Mouse (Mus musculus) spleen, postnatal 0 days (tissue): ENCODE data around the gene Btla. TPM values are rescaled to one million over a fixed set of nuclear protein-coding genes. Genes with fewer than 3 reads are reported as not detected.

Experiments
- polyA plus RNA-seq: library from polyadenylated mRNA; unstranded; fragments of >200 nt; fragmentation: Nextera tagmentation; extraction: Ambion mirVana; gene quantifications from 2 replicates; pipeline ENCODE4 v1.2.1, GENCODE M21; 2015

Btla gene
- polyA plus RNA-seq = 1.9 and 2.4 TPM in 2 replicates

DNA sequence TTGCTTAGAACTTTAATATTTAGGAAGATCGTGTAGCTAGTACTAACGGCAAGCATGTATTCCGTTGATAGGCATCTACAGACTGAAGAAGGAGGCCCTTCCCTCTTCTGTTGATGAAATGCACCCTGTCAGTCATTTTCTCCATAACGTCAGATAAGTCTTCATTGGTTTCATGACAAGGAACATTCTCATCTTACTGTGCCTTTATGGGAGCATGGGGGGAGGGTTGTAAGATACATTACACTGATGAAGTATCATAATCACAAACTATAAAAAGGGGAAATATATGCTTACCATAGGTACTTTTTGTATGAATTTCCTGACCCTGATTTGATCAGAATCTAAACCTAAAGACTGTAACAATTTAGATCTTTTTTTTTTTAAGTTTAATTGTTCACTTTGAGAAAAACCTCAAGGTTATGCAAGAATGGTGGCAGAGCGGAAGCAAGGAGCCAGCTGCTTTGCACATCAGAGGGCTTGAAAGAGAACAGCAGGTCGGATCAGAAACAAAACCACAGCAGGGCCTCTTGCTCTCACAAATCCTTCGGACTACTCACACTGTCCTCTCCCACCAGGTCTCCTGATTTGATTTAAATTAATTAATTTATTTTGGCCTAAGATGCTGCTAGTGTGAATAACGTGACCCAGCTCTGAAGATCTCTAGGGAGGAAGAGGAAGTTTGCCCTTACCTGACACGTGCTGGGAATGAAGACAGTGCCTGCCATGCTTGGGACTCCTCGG is at the start of gene Btla:
TSS of gene Btla (plus strand) at position 668 of the 741 bp plus-strand sequence.

Other genes starting within 250 kb of the Btla start
- 26.9 and 37.8 TPM in 2 replicates for gene Ccdc80, start 130.9 kb upstream of the Btla start, polyA plus RNA-seq
- 8.4 and 10.7 TPM in 2 replicates for gene Slc35a5, start 65.6 kb upstream of the Btla start, polyA plus RNA-seq
- gene Atg3, start 65.5 kb upstream of the Btla start, polyA plus RNA-seq = 26.0 and 35.2 TPM in 2 replicates
- 69.9 and 79.3 TPM in 2 replicates for gene Cd200, start 184.7 kb downstream of the Btla start, polyA plus RNA-seq